Mouse (Mus musculus) stomach, embryonic 16.5 days (tissue): ENCODE results near the gene Fate1. TPM values are rescaled to one million over a fixed set of nuclear protein-coding genes. Genes with fewer than 3 reads are reported as not detected.

Source experiments
- ATAC-seq: fragments of 200-750 bp; cut with Nextera tagmentation; 2 replicates; pipeline ENCODE4 v1.8.0; 2017; ENCODE audit warnings: moderate number of reproducible peaks, moderate TSS enrichment; ENCODE audit not compliant: insufficient read depth, low FRiP score
- H3K27ac ChIP-seq: fragments of 300-500 bp; sonication (generic); 2 replicates; pipeline ENCODE4 v1.5.1; 2014; ENCODE audit warnings: low read length
- H3K27me3 ChIP-seq: fragments of 300-500 bp; sonication (generic); 2 replicates; pipeline ENCODE4 v1.6.1; 2014; ENCODE audit warnings: low read length, control low read depth, mixed read lengths; ENCODE audit not compliant: control insufficient read depth, insufficient read depth
- H3K36me3 ChIP-seq: fragments of 300-500 bp; sonication (generic); 2 replicates; pipeline ENCODE4 v1.6.1; 2014; ENCODE audit warnings: low read length; ENCODE audit not compliant: control insufficient read depth, insufficient read depth
- H3K4me1 ChIP-seq: fragments of 300-500 bp; sonication (generic); 2 replicates; pipeline ENCODE4 v1.6.1; 2014; ENCODE audit warnings: low read length, control low read depth, mixed read lengths; ENCODE audit not compliant: control insufficient read depth, insufficient read depth
- H3K4me2 ChIP-seq: fragments of 300-500 bp; sonication (generic); 2 replicates; pipeline ENCODE4 v1.6.1; 2014; ENCODE audit warnings: low read depth, low read length, mixed read lengths
- H3K4me3 ChIP-seq: fragments of 300-500 bp; sonication (generic); replicated peaks from 2 replicates; pipeline ENCODE4 v1.5.1; 2014; ENCODE audit warnings: mild to moderate bottlenecking, low read length
- H3K9ac ChIP-seq: fragments of 300-500 bp; sonication (generic); 2 replicates; pipeline ENCODE4 v1.6.1; 2014; ENCODE audit warnings: low read length
- H3K9me3 ChIP-seq: fragments of 300-500 bp; sonication (generic); replicated peaks from 2 replicates; pipeline ENCODE4 v1.6.1; 2016; ENCODE audit warnings: low read length, control low read depth; ENCODE audit not compliant: control insufficient read depth
- WGBS: fragments of 180-500 bp; shearing (Covaris S2); extraction: QIAGEN DNeasy Blood & Tissue Kit; methylation state at CpG from one replicate; pipeline ENCODE4 v1.1.7; 2014; 5-methylcytosine and 5-hydroxymethylcytosine counted together
- polyA plus RNA-seq: library from polyadenylated mRNA; unstranded; fragments of >200 nt; fragmentation: Nextera tagmentation; extraction: Ambion mirVana; gene quantifications from 2 replicates; pipeline ENCODE4 v1.2.1, GENCODE M21; 2015

The Fate1 gene
- polyA plus RNA-seq, 1 experiment from 2014 or later, result not detected

DNA sequence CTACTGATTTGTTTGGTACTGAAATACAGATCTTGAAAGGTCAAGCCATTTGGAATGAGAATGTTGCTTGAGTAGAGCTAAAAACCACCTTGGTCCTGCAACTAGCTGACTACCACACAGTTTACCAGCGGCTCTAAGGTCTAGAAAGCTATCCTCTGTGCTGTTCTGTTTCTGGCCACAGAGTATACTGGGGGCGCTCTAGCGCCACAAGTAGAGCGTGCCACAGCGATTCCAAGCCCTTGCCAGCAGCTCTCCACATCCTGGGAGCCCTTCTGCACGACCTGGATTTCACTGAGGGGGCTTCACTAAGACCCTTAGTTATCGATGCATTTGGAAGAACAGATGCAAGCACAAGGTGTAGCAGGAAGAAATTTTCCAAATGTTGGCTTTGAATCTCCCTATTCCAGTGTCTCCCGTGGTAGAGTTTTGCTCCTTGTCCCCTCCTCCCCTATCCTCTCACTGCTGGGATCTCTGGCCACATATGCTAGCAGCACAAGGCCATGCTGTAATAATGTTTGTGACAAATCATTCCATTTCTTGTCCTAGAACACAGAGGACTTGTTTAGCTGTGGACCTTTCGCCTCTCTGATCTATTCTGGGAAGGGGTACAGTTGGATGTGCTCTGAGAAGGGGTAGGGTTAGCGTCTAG, 50.1 kb downstream of the Fate1 start:
- H3K9ac ChIP-seq, result no peak overlapping the region
- ATAC-seq, result no peak
- WGBS, result 36% methylated on average over 10 of the region's 10 CpGs

DNA sequence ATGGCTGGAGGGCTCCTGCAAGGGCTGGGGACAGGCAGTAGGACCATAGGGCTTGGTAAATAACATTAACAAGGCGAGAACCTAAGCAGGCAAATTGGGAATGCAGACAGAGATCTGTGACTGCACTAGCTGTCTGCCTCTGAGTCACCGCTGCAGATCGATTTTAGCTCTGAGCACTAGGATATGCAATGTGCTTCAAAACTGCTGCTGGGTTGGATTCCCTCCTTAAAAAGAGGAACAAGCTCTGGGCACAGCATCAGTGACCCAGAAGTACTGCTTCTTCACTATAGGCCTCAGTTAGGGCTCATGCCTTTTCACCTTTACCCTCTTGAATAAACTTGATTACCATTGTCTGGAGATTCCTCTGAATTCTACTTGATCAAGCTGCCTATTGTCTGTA, 50.8 kb downstream of the Fate1 start:
- Histone ChIP-seq H3K36me3 (no peaks in the 10 kb centered on the region), H3K9ac (no peak overlapping the region), H3K27me3 (no peaks in the 10 kb centered on the region), H3K4me3 (no peak overlapping the region), H3K4me1 (no peaks in the 10 kb centered on the region), H3K9me3 (no peaks in the 10 kb centered on the region), H3K27ac (no peak overlapping the region), H3K4me2 (no peak overlapping the region)
- no peak for ATAC-seq
- 71% methylated on average over 3 of the region's 3 CpGs for whole genome bisulfite sequencing

More for the DNA sequence above, 50.1 kb downstream of the Fate1 start:
- no peak overlapping the region for H3K27ac ChIP-seq
- no peak overlapping the region for H3K4me3 ChIP-seq
- no peaks in the 10 kb centered on the region for H3K27me3 ChIP-seq
- H3K36me3 ChIP-seq, result no peaks in the 10 kb centered on the region
- H3K4me2 ChIP-seq, result no peak overlapping the region
- H3K4me1 ChIP-seq, result no peaks in the 10 kb centered on the region
- no peaks in the 10 kb centered on the region for H3K9me3 ChIP-seq

Other genes with a start within 250 kb of the Fate1 start
- 43.8 and 51.5 TPM in 2 replicates for gene Vma21, start 157.1 kb upstream of the Fate1 start, polyA plus RNA-seq
- gene Gm1141, start 52.0 kb upstream of the Fate1 start, polyA plus RNA-seq, result 0.10 TPM in 1 of 2 replicates, not detected in the other
- 10.5 and 11.2 TPM in 2 replicates for gene Prrg3, start 10.4 kb upstream of the Fate1 start, polyA plus RNA-seq
- gene Cnga2, start 18.9 kb downstream of the Fate1 start, polyA plus RNA-seq, result 0.11 and 0.14 TPM in 2 replicates
- gene Magea4, start 249.0 kb downstream of the Fate1 start, polyA plus RNA-seq, result not detected in 2 replicates